17 mouse cellular contexts compared by ENCODE assay signal in genomic region chr11:33139458-33140110, GRCm38 (mm10). TPM values are rescaled to one million over a fixed set of nuclear protein-coding genes. Genes with fewer than 3 reads are reported as not detected.
A peak's percentile ranks its signal among the peaks of the same experiment; 100 is the strongest.
DNase-seq lines count a peak whose midpoint lies in the region; ATAC-seq and TF ChIP-seq lines count a peak whose summit lies in the region.
"Had no signal": no experiment of that assay in that cellular context is flagged by ENCODE, and none has a peak within 500 bp of the region (broad histone marks: within the 10 kb centered on the region; RNA-seq: fewer than 3 reads in every experiment).

No protein-coding gene starts in this region.

- no peak overlapping the region for H3K9ac ChIP-seq in midbrain, embryonic 14.5 days (replicated peaks; ENCODE audit: low read length)
- no peak overlapping the region for H3K9ac ChIP-seq in midbrain, postnatal 0 days (replicated peaks; ENCODE audit: low read length, poor library complexity, severe bottlenecking)
- H3K9ac ChIP-seq in stomach, postnatal 0 days (ENCODE audit: low read length): no peak overlapping the region
- H3K9ac ChIP-seq: embryonic facial prominence, embryonic 12.5 days; forebrain, embryonic 12.5 days; forebrain, postnatal 0 days; heart, embryonic 13.5 days; hindbrain, embryonic 15.5 days had no signal

- 85% methylated on average over 9 of the region's 9 CpGs for WGBS in midbrain, embryonic 14.5 days
- WGBS in midbrain, postnatal 0 days: 77% methylated on average over 9 of the region's 9 CpGs
- WGBS in stomach, postnatal 0 days: 76% methylated on average over 9 of the region's 9 CpGs

- H3K27ac ChIP-seq in midbrain, embryonic 14.5 days (replicated peaks; ENCODE audit: low read depth, low read length): no peak overlapping the region
- H3K27ac ChIP-seq in midbrain, postnatal 0 days (ENCODE audit: low read depth, low read length): no peak overlapping the region
- H3K27ac ChIP-seq in stomach, postnatal 0 days (replicated peaks): no peak overlapping the region
- H3K27ac ChIP-seq: embryonic facial prominence, embryonic 12.5 days; forebrain, embryonic 12.5 days; heart, embryonic 13.5 days; hindbrain, embryonic 15.5 days had no signal

- TF ChIP-seq CTCF in midbrain, postnatal 0 days (IDR thresholded peaks at IDR 0.05): no peak
- no peak for TF ChIP-seq CTCF in stomach, postnatal 0 days (IDR thresholded peaks at IDR 0.05; ENCODE audit: low read depth)

- DNase-seq in heart, adult 11 months: peak; percentile 85
- no peak for DNase-seq in heart, postnatal 25 days (ENCODE audit: low spot score)
- no peak for DNase-seq in midbrain, embryonic 14.5 days
- DNase-seq in midbrain, postnatal 0 days (ENCODE audit: low spot score): no peak
- peak; percentile 15 for DNase-seq in urinary bladder, adult 2 months (ENCODE audit: low spot score)
- no peak for DNase-seq in urinary bladder, postnatal 36 days (ENCODE audit: low spot score in 2 of 2)
- peak; percentile 11 for DNase-seq in stomach, postnatal 0 days (ENCODE audit: low spot score)
- DNase-seq: adrenal gland, postnatal 10 days; cerebellum, adult 11 months; cerebellum, adult 8-10 months; forebrain, postnatal 0 days; gastrocnemius, postnatal 14 days had no signal

- no peaks in the 10 kb centered on the region for H3K9me3 ChIP-seq in midbrain, embryonic 14.5 days (ENCODE audit: control insufficient read depth, low read length)
- no peaks in the 10 kb centered on the region for H3K9me3 ChIP-seq in midbrain, postnatal 0 days (ENCODE audit: low read length)
- no peaks in the 10 kb centered on the region for H3K9me3 ChIP-seq in stomach, postnatal 0 days (ENCODE audit: control insufficient read depth, low read length)
- H3K9me3 ChIP-seq: embryonic facial prominence, embryonic 12.5 days; forebrain, embryonic 12.5 days; heart, embryonic 13.5 days; hindbrain, embryonic 15.5 days had no signal

- no peaks in the 10 kb centered on the region for H3K36me3 ChIP-seq in midbrain, embryonic 14.5 days (ENCODE audit: control insufficient read depth, insufficient read depth, low read length)
- H3K36me3 ChIP-seq in midbrain, postnatal 0 days (ENCODE audit: insufficient read depth, low read length): no peaks in the 10 kb centered on the region
- H3K36me3 ChIP-seq in stomach, postnatal 0 days (ENCODE audit: control insufficient read depth, insufficient read depth, low read length): no peaks in the 10 kb centered on the region
- H3K36me3 ChIP-seq: embryonic facial prominence, embryonic 12.5 days; forebrain, embryonic 12.5 days; heart, embryonic 13.5 days; hindbrain, embryonic 15.5 days had no signal

- no peak overlapping the region for H3K4me3 ChIP-seq in midbrain, embryonic 14.5 days (replicated peaks; ENCODE audit: low read depth, low read length)
- H3K4me3 ChIP-seq in midbrain, postnatal 0 days (ENCODE audit: low read depth, low read length): no peak overlapping the region
- H3K4me3 ChIP-seq in stomach, postnatal 0 days (ENCODE audit: low read depth, low read length): no peak overlapping the region
- H3K4me3 ChIP-seq: embryonic facial prominence, embryonic 12.5 days; forebrain, embryonic 12.5 days; heart, embryonic 13.5 days; hindbrain, embryonic 15.5 days had no signal

- 0 out of 2 replicates have a peak, but pooled peaks have one; percentile 16 for ATAC-seq in midbrain, embryonic 14.5 days (ENCODE audit: low FRiP score, low TSS enrichment)
- ATAC-seq in midbrain, postnatal 0 days (ENCODE audit: low FRiP score): no peak
- no peak for ATAC-seq in stomach, postnatal 0 days (ENCODE audit: low FRiP score, low TSS enrichment)
- ATAC-seq: forebrain, postnatal 0 days had no signal

- TF ChIP-seq EP300 in stomach, postnatal 0 days (optimal IDR thresholded peaks at IDR 0.05): no peak

- intact Hi-C loops in heart, postnatal 25 days (cut with DNase I): no loop called here

- H3K27me3 ChIP-seq in midbrain, embryonic 14.5 days (ENCODE audit: control insufficient read depth, insufficient read depth, low read length): peaks cover under 1% of the 10 kb centered on the region; the same call in 1 of the 2 replicates
- H3K27me3 ChIP-seq in midbrain, postnatal 0 days (ENCODE audit: insufficient read depth, low read length): peaks cover 6% of the 10 kb centered on the region; the same call in 1 of the 2 replicates
- H3K27me3 ChIP-seq in stomach, postnatal 0 days (ENCODE audit: control insufficient read depth, insufficient read depth, low read length): no peaks in the 10 kb centered on the region
- H3K27me3 ChIP-seq: hindbrain, embryonic 15.5 days had no signal

- H3K4me1 ChIP-seq in midbrain, embryonic 14.5 days (ENCODE audit: control insufficient read depth, insufficient read depth, low read length): peaks cover 9% of the 10 kb centered on the region; the same call in 1 of the 2 replicates
- 0 out of 2 replicates have a peak, but pooled peaks cover 4% of the 10 kb centered on the region for H3K4me1 ChIP-seq in midbrain, postnatal 0 days (ENCODE audit: insufficient read depth, low read length)
- H3K4me1 ChIP-seq in stomach, postnatal 0 days (replicated peaks; ENCODE audit: control insufficient read depth, insufficient read depth): no peaks in the 10 kb centered on the region

- H3K4me2 ChIP-seq in midbrain, embryonic 14.5 days (ENCODE audit: low read length): no peak overlapping the region
- H3K4me2 ChIP-seq in midbrain, postnatal 0 days (ENCODE audit: low read depth, low read length, poor library complexity, severe bottlenecking): no peak overlapping the region
- no peak overlapping the region for H3K4me2 ChIP-seq in stomach, postnatal 0 days (replicated peaks; ENCODE audit: low read depth)
- H3K4me2 ChIP-seq: embryonic facial prominence, embryonic 12.5 days; forebrain, embryonic 12.5 days; heart, embryonic 13.5 days; hindbrain, embryonic 15.5 days had no signal

RNA-seq across cellular contexts. Expression of gene Fgf18, which starts 7.6 kb away (rescaled TPM):
- total RNA-seq in heart, postnatal 25 days (2021): 1 to 10 TPM; 5.1 to 6.0 TPM
- 4.7 and 5.5 TPM in 2 replicates for polyA plus RNA-seq in midbrain, embryonic 14.5 days (2014; fragmentation: Nextera tagmentation; extraction: Ambion mirVana)
- total RNA-seq in midbrain, postnatal 0 days (2014; rRNA removed): 6.7 and 10.8 TPM in 2 replicates
- polyA plus RNA-seq in midbrain, postnatal 0 days (2015; fragmentation: Nextera tagmentation; extraction: Ambion mirVana): 6.5 and 7.7 TPM in 2 replicates
- polyA plus RNA-seq in urinary bladder, adult 2 months (2012; rRNA removed): 0.88 and 1.2 TPM in 2 replicates
- polyA plus RNA-seq in stomach, postnatal 0 days (2015; fragmentation: Nextera tagmentation; extraction: Ambion mirVana): 1.4 and 2.3 TPM in 2 replicates
- total RNA-seq: hematopoietic stem cell, adult 5-6 weeks had no signal

RNA-seq across cellular contexts. Expression of gene Npm1, which starts 23.4 kb away (rescaled TPM):
- 100 to 1,000 TPM; 138 to 153 TPM for total RNA-seq in heart, postnatal 25 days (2021)
- 485 and 506 TPM in 2 replicates for polyA plus RNA-seq in midbrain, embryonic 14.5 days (2014; fragmentation: Nextera tagmentation; extraction: Ambion mirVana)
- 303 and 313 TPM in 2 replicates for total RNA-seq in midbrain, postnatal 0 days (2014; rRNA removed)
- 321 and 334 TPM in 2 replicates for polyA plus RNA-seq in midbrain, postnatal 0 days (2015; fragmentation: Nextera tagmentation; extraction: Ambion mirVana)
- 295 and 406 TPM in 2 replicates for polyA plus RNA-seq in urinary bladder, adult 2 months (2012; rRNA removed)
- 343 and 356 TPM in 2 replicates for polyA plus RNA-seq in stomach, postnatal 0 days (2015; fragmentation: Nextera tagmentation; extraction: Ambion mirVana)

Comparison
In these comparisons a context has a peak if more than half of its experiments do, and no peak if none do; other contexts are left out.
1. DNase-seq: peak in heart, adult 11 months (single experiment), urinary bladder, adult 2 months (single experiment) and stomach, postnatal 0 days (single experiment); none in heart, postnatal 25 days (single experiment), midbrain, embryonic 14.5 days (single experiment), midbrain, postnatal 0 days (single experiment) and urinary bladder, postnatal 36 days (0 of 2).